Mouse (Mus musculus) embryonic facial prominence, embryonic 11.5 days (tissue): Measurements from ENCODE around the gene Fxyd1. TPM values are rescaled to one million over a fixed set of nuclear protein-coding genes. Genes with fewer than 3 reads are reported as not detected.

Experiments used
- ATAC-seq: fragments of 200-750 bp; cut with Nextera tagmentation; replicated peaks from 2 replicates; pipeline ENCODE4 v1.8.0; 2017; ENCODE audit warnings: low read depth; ENCODE audit not compliant: insufficient number of reproducible peaks, low FRiP score, low TSS enrichment
- DNase-seq: peaks from one replicate; pipeline ENCODE4 v3.0.0-alpha.2; 2015; ENCODE audit warnings: low spot score
- H3K27ac ChIP-seq: fragments of 300-500 bp; sonication (generic); replicated peaks from 2 replicates; pipeline ENCODE4 v1.5.1; 2014; ENCODE audit warnings: mild to moderate bottlenecking, low read depth, low read length, control low read depth
- H3K27me3 ChIP-seq: fragments of 300-500 bp; sonication (generic); 2 replicates; pipeline ENCODE4 v1.6.1; 2014; ENCODE audit warnings: mild to moderate bottlenecking, low read length, moderate library complexity, mixed read lengths; ENCODE audit not compliant: control insufficient read depth, insufficient read depth
- H3K36me3 ChIP-seq: fragments of 300-500 bp; sonication (generic); replicated peaks from 2 replicates; pipeline ENCODE4 v1.6.1; 2014; ENCODE audit warnings: low read depth, mild to moderate bottlenecking, low read length, moderate library complexity, mixed read lengths; ENCODE audit not compliant: control insufficient read depth, insufficient read depth
- H3K4me1 ChIP-seq: fragments of 300-500 bp; sonication (generic); 2 replicates; pipeline ENCODE4 v1.6.1; 2014; ENCODE audit warnings: low read length, mixed read lengths; ENCODE audit not compliant: control insufficient read depth, insufficient read depth
- H3K4me2 ChIP-seq: fragments of 300-500 bp; sonication (generic); 2 replicates; pipeline ENCODE4 v1.6.1; 2014; ENCODE audit warnings: low read depth, mild to moderate bottlenecking, control low read depth, low read length, moderate library complexity
- H3K4me3 ChIP-seq: fragments of 300-500 bp; sonication (generic); 2 replicates; pipeline ENCODE4 v1.5.1; 2014; ENCODE audit warnings: low read depth, low read length, control low read depth
- H3K9ac ChIP-seq: fragments of 300-500 bp; sonication (generic); replicated peaks from 2 replicates; pipeline ENCODE4 v1.6.1; 2014; ENCODE audit warnings: mild to moderate bottlenecking, control low read depth, low read length
- H3K9me3 ChIP-seq: fragments of 300-500 bp; sonication (generic); replicated peaks from 2 replicates; pipeline ENCODE4 v1.6.1; 2016; ENCODE audit warnings: mild to moderate bottlenecking, low read length, inconsistent platforms, mixed read lengths; ENCODE audit not compliant: control insufficient read depth
- WGBS: fragments of 180-500 bp; shearing (Covaris S2); extraction: QIAGEN DNeasy Blood & Tissue Kit; methylation state at CpG from one replicate; pipeline ENCODE4 v1.1.7; 2014; 5-methylcytosine and 5-hydroxymethylcytosine counted together
- polyA plus RNA-seq: library from polyadenylated mRNA; unstranded; fragments of >200 nt; fragmentation: Nextera tagmentation; extraction: Ambion mirVana; gene quantifications from 2 replicates; pipeline ENCODE4 v1.2.1, GENCODE M21; 2014

Gene Fxyd1
- polyA plus RNA-seq, 1 experiment from 2014 or later: 12.0 TPM

GRCm38 (mm10) chr7:31049846-31050281 lies 7.1 kb downstream of the Fxyd1 start:
- 5% methylated on average over 11 of the region's 15 CpGs for WGBS

DNA sequence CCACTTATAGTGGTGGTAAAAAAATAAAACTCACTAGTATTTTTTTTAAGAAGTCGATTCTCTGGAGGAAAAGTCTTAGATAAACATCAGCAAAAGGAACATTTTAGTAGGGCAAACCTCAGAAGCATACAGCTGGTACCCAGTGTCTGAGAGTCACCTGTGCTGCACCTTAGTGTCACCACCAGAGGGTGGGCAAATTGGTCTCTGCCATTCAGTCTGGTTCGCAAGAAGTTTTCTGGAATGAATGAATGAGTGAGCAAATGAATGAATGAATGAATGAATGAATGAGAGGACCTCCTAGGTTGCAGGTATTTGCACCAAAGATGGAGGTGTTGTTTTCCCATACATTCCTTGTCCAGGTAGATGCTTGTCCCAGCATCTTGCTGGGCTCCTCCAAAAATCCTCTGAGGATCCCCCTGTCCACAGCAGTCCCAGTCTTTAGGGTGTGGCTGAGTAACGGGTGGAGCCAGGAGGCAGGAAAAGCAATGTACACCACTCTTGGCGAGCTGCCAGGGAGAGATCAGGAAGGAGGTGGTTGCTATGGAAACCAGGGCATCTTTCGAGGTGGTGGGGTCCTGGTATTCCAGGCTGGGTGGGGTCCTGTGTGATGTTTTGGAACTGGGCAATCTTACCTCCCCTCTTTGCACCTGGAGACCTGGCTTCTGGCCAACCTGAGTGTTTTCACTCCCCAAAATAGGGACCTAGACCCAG lies 7.7 kb downstream of the Fxyd1 start:
- DNase-seq: peak; percentile 68
- Histone ChIP-seq H3K4me1 (peaks cover 9% of the 10 kb centered on the region), H3K27me3 (peaks cover 46% of the 10 kb centered on the region), H3K4me3 (peak overlapping the region; percentile 18), H3K36me3 (no peaks in the 10 kb centered on the region), H3K9me3 (no peaks in the 10 kb centered on the region), H3K27ac (no peak overlapping the region), H3K4me2 (no peak overlapping the region; the same call in 1 of the 2 replicates), H3K9ac (no peak overlapping the region)
- 16% methylated on average over 5 of the region's 5 CpGs for WGBS
- no peak for ATAC-seq

More at GRCm38 (mm10) chr7:31049846-31050281, 7.1 kb downstream of the Fxyd1 start:
- Histone ChIP-seq H3K4me2 (peak overlapping the region; percentile 32), H3K27ac (no peak overlapping the region), H3K27me3 (peaks cover 47% of the 10 kb centered on the region), H3K4me3 (peak overlapping the region; percentile 18), H3K9ac (no peak overlapping the region; the same call in 1 of the 2 replicates), H3K36me3 (no peaks in the 10 kb centered on the region), H3K4me1 (peaks cover 11% of the 10 kb centered on the region), H3K9me3 (no peaks in the 10 kb centered on the region)
- no peak for ATAC-seq
- no peak for DNase-seq

DNA sequence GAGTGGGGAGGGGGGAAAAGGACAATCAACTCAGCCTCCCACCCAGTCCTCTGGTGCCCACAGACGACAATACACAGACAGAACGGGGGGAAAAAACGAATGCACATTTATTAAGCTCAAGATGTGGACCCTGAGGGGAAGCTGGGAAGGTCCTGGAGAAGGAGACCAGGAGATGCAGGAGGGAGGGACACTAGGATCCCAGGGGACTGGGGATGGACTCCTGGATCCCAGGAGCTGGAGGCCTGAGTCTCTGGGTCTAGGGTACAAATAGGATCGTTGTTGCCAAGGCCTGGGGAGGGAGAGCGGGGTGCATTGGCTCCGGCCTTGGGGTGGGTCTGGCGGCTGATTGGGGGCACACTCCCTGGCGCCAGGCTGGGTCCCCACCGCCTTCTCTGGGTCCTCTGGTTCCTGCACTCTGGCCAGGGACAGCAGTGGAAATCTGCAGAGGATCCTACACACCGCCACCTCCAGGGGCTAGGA lies 14.5 kb downstream of the Fxyd1 start, which contains the start of gene Fxyd5:
Gene Fxyd5 (minus strand): TSS at position 51 of the 480 bp plus-strand sequence.
- peaks cover 3% of the 10 kb centered on the region for H3K4me1 ChIP-seq
- no peaks in the 10 kb centered on the region for H3K36me3 ChIP-seq
- no peak within 1 kb of the TSS; the same call in 1 of the 2 replicates for H3K9ac ChIP-seq
- no peaks in the 10 kb centered on the region for H3K9me3 ChIP-seq
- ATAC-seq: no peak
- no peak within 1 kb of the TSS for H3K4me3 ChIP-seq
- 30% methylated on average over 10 of the region's 10 CpGs for WGBS
- no peak within 1 kb of the TSS for H3K27ac ChIP-seq
- no peak for DNase-seq
- H3K4me2 ChIP-seq: peak within 1 kb of the TSS; percentile 32
- peaks cover 18% of the 10 kb centered on the region for H3K27me3 ChIP-seq

DNA sequence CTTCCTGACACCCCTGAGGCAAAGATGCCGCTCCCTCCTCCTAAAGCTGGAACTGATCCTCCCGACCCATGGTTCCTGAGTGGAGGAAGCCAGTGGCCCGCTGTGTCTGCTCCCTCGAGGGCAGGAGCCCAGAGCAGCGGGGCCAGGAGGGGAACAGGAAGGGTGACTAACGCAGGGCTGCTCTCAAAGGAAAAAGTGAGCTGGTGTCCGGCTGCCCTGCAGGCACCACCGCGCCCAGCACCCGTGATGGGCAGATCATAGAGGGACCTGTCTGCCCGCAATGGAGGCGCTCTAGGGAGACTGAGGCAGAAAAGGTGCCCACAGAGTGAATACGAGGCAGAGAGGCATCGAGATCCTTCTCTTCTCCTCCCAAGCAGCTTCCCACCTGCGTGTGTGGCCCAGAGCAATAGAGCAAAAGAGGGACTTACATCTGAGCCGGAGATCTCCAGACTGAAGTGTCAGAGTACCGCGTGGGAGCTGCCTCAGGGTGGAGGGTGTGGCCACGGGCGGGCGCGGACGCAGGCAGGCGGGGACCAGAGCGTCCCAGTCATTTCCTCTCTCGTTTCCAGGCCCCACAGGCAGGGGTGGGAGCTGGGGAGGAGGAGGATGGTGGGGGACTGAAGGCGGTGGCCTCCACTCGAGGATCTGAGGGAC lies 15.2 kb downstream of the Fxyd1 start:
- Histone ChIP-seq H3K9me3 (no peaks in the 10 kb centered on the region), H3K4me2 (peak overlapping the region; percentile 32), H3K27me3 (peaks cover 18% of the 10 kb centered on the region), H3K27ac (no peak overlapping the region), H3K4me3 (no peak overlapping the region), H3K9ac (no peak overlapping the region; the same call in 1 of the 2 replicates), H3K36me3 (no peaks in the 10 kb centered on the region), H3K4me1 (peaks cover 3% of the 10 kb centered on the region)
- DNase-seq: no peak
- ATAC-seq: no peak
- 3% methylated on average over 28 of the region's 28 CpGs for WGBS

- peaks cover 18% of the 10 kb centered on the region for H3K27me3 ChIP-seq
- ATAC-seq: no peak
- peaks cover 3% of the 10 kb centered on the region for H3K4me1 ChIP-seq
- WGBS: 41% methylated on average over 8 of the region's 8 CpGs
- H3K4me3 ChIP-seq: no peak overlapping the region
- no peaks in the 10 kb centered on the region for H3K36me3 ChIP-seq
- H3K9ac ChIP-seq: no peak overlapping the region
- H3K27ac ChIP-seq: no peak overlapping the region
- no peak overlapping the region for H3K4me2 ChIP-seq
- DNase-seq: no peak
- H3K9me3 ChIP-seq: no peaks in the 10 kb centered on the region
Measured at GRCm38 (mm10) chr7:31041023-31041407, 16.0 kb downstream of the Fxyd1 start.

- Histone ChIP-seq H3K27me3 (peaks cover 18% of the 10 kb centered on the region), H3K4me2 (no peak overlapping the region), H3K4me3 (no peak overlapping the region), H3K9ac (no peak overlapping the region), H3K9me3 (no peaks in the 10 kb centered on the region), H3K4me1 (peaks cover 3% of the 10 kb centered on the region), H3K36me3 (no peaks in the 10 kb centered on the region), H3K27ac (no peak overlapping the region)
- ATAC-seq: no peak
- WGBS: 76% methylated on average over 12 of the region's 12 CpGs
- no peak for DNase-seq
Measured at GRCm38 (mm10) chr7:31040281-31041022, 16.5 kb downstream of the Fxyd1 start.

DNA sequence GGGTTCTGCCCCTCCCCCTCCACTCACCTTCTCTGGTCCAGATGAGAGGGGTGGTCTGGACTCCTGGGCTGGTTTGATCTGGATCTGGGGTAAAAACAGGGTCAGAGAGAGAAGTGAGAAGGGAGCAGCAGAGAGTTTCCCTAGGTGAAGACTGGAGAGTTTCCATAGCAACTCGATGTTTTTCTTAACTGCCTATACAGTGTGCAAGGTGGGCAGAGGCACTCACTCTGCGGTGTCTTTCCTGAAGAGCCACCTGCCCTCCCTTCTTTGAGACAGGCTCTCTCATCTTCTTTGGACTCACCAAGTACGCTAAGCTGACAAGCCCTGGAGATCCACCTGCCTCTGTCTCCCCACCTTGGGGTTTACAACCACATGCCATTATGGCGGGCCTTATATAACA lies 18.0 kb downstream of the Fxyd1 start:
- Histone ChIP-seq H3K4me3 (no peak overlapping the region), H3K27ac (no peak overlapping the region), H3K4me1 (peaks cover 3% of the 10 kb centered on the region), H3K27me3 (peaks cover 18% of the 10 kb centered on the region), H3K9me3 (no peaks in the 10 kb centered on the region), H3K4me2 (no peak overlapping the region), H3K36me3 (no peaks in the 10 kb centered on the region), H3K9ac (no peak overlapping the region)
- WGBS: 83% methylated on average over 4 of the region's 4 CpGs
- ATAC-seq (no peak), DNase-seq (no peak)
